Mouse (Mus musculus): ENCODE measurements around the gene Nup107. TPM values are rescaled to one million over a fixed set of nuclear protein-coding genes. Genes with fewer than 3 reads are reported as not detected.

Nup107 gene
- polyA plus RNA-seq, 1 experiment, result 134 TPM

- H3K27ac ChIP-seq (ENCODE audit: insufficient read depth, low read length), result no peak overlapping the region
- no peak overlapping the region for H3K4me3 ChIP-seq (ENCODE audit: low read depth, low read length)
- H3K27me3 ChIP-seq (ENCODE audit: control insufficient read depth, insufficient read depth, low read length, poor library complexity, severe bottlenecking), result no peaks in the 10 kb centered on the region
- TF ChIP-seq POLR2A (IDR thresholded peaks at IDR 0.05; ENCODE audit: insufficient read depth, low read length) (no peak), CTCF (IDR thresholded peaks at IDR 0.05; ENCODE audit: low read depth, low read length) (no peak), EP300 (IDR thresholded peaks at IDR 0.05; ENCODE audit: insufficient read depth, low read depth, low read length) (no peak)
- H3K9ac ChIP-seq (ENCODE audit: low read depth, poor library complexity, severe bottlenecking), result no peak overlapping the region
- H3K9me3 ChIP-seq (replicated peaks; ENCODE audit: control insufficient read depth, insufficient read depth, low read length, poor library complexity, severe bottlenecking), result peaks cover 26% of the 10 kb centered on the region
- peaks cover 49% of the 10 kb centered on the region for H3K36me3 ChIP-seq (ENCODE audit: control insufficient read depth, insufficient read depth, low read length, poor library complexity, severe bottlenecking)
- no peaks in the 10 kb centered on the region for H3K4me1 ChIP-seq (ENCODE audit: control insufficient read depth, insufficient read depth, low read length)
These were observed 39.5 kb downstream of the Nup107 start for GRCm38 (mm10) chr10:117752851-117753647.

- H3K9me3 ChIP-seq (replicated peaks; ENCODE audit: control insufficient read depth, insufficient read depth, low read length, poor library complexity, severe bottlenecking), result peaks cover 26% of the 10 kb centered on the region
- H3K36me3 ChIP-seq (ENCODE audit: control insufficient read depth, insufficient read depth, low read length, poor library complexity, severe bottlenecking), result peaks cover 42% of the 10 kb centered on the region
- H3K4me3 ChIP-seq (ENCODE audit: low read depth, low read length), result no peak overlapping the region
- no peak overlapping the region for H3K27ac ChIP-seq (ENCODE audit: insufficient read depth, low read length)
- TF ChIP-seq EP300 (IDR thresholded peaks at IDR 0.05; ENCODE audit: insufficient read depth, low read depth, low read length), result no peak
- TF ChIP-seq CTCF (IDR thresholded peaks at IDR 0.05; ENCODE audit: low read depth, low read length), result no peak
- TF ChIP-seq POLR2A (IDR thresholded peaks at IDR 0.05; ENCODE audit: insufficient read depth, low read length), result no peak
- no peak overlapping the region for H3K9ac ChIP-seq (ENCODE audit: low read depth, poor library complexity, severe bottlenecking)
- H3K27me3 ChIP-seq (ENCODE audit: control insufficient read depth, insufficient read depth, low read length, poor library complexity, severe bottlenecking), result no peaks in the 10 kb centered on the region
- H3K4me1 ChIP-seq (ENCODE audit: control insufficient read depth, insufficient read depth, low read length), result no peaks in the 10 kb centered on the region
These were observed 40.1 kb downstream of the Nup107 start for GRCm38 (mm10) chr10:117752304-117752821.

- Histone ChIP-seq H3K27me3 (ENCODE audit: control insufficient read depth, insufficient read depth, low read length, poor library complexity, severe bottlenecking) (no peaks in the 10 kb centered on the region), H3K27ac (ENCODE audit: insufficient read depth, low read length) (no peak overlapping the region), H3K36me3 (ENCODE audit: control insufficient read depth, insufficient read depth, low read length, poor library complexity, severe bottlenecking) (peaks cover 36% of the 10 kb centered on the region), H3K4me3 (ENCODE audit: low read depth, low read length) (no peak overlapping the region), H3K9me3 (replicated peaks; ENCODE audit: control insufficient read depth, insufficient read depth, low read length, poor library complexity, severe bottlenecking) (peaks cover 26% of the 10 kb centered on the region), H3K4me1 (ENCODE audit: control insufficient read depth, insufficient read depth, low read length) (no peaks in the 10 kb centered on the region), H3K9ac (ENCODE audit: low read depth, poor library complexity, severe bottlenecking) (no peak overlapping the region)
- TF ChIP-seq POLR2A (IDR thresholded peaks at IDR 0.05; ENCODE audit: insufficient read depth, low read length) (no peak), CTCF (IDR thresholded peaks at IDR 0.05; ENCODE audit: low read depth, low read length) (no peak), EP300 (IDR thresholded peaks at IDR 0.05; ENCODE audit: insufficient read depth, low read depth, low read length) (no peak)
These were observed 40.8 kb downstream of the Nup107 start for GRCm38 (mm10) chr10:117751744-117752143.

GRCm38 (mm10) chr10:117751282-117751610, 41.3 kb downstream of the Nup107 start:
- TF ChIP-seq POLR2A (IDR thresholded peaks at IDR 0.05; ENCODE audit: insufficient read depth, low read length), result no peak
- TF ChIP-seq CTCF (IDR thresholded peaks at IDR 0.05; ENCODE audit: low read depth, low read length), result no peak
- no peak for TF ChIP-seq EP300 (IDR thresholded peaks at IDR 0.05; ENCODE audit: insufficient read depth, low read depth, low read length)
- Histone ChIP-seq H3K4me1 (ENCODE audit: control insufficient read depth, insufficient read depth, low read length) (no peaks in the 10 kb centered on the region), H3K36me3 (ENCODE audit: control insufficient read depth, insufficient read depth, low read length, poor library complexity, severe bottlenecking) (peaks cover 33% of the 10 kb centered on the region), H3K9me3 (replicated peaks; ENCODE audit: control insufficient read depth, insufficient read depth, low read length, poor library complexity, severe bottlenecking) (peaks cover 26% of the 10 kb centered on the region), H3K9ac (ENCODE audit: low read depth, poor library complexity, severe bottlenecking) (no peak overlapping the region), H3K27me3 (ENCODE audit: control insufficient read depth, insufficient read depth, low read length, poor library complexity, severe bottlenecking) (no peaks in the 10 kb centered on the region), H3K27ac (ENCODE audit: insufficient read depth, low read length) (no peak overlapping the region), H3K4me3 (ENCODE audit: low read depth, low read length) (no peak overlapping the region)

- no peak overlapping the region for H3K4me3 ChIP-seq (ENCODE audit: low read depth, low read length)
- peaks cover 26% of the 10 kb centered on the region for H3K9me3 ChIP-seq (replicated peaks; ENCODE audit: control insufficient read depth, insufficient read depth, low read length, poor library complexity, severe bottlenecking)
- no peaks in the 10 kb centered on the region for H3K27me3 ChIP-seq (ENCODE audit: control insufficient read depth, insufficient read depth, low read length, poor library complexity, severe bottlenecking)
- TF ChIP-seq EP300 (IDR thresholded peaks at IDR 0.05; ENCODE audit: insufficient read depth, low read depth, low read length) (no peak), POLR2A (IDR thresholded peaks at IDR 0.05; ENCODE audit: insufficient read depth, low read length) (no peak), CTCF (IDR thresholded peaks at IDR 0.05; ENCODE audit: low read depth, low read length) (no peak)
- no peaks in the 10 kb centered on the region for H3K4me1 ChIP-seq (ENCODE audit: control insufficient read depth, insufficient read depth, low read length)
- H3K36me3 ChIP-seq (ENCODE audit: control insufficient read depth, insufficient read depth, low read length, poor library complexity, severe bottlenecking), result peaks cover 29% of the 10 kb centered on the region
- H3K27ac ChIP-seq (ENCODE audit: insufficient read depth, low read length), result no peak overlapping the region
- no peak overlapping the region for H3K9ac ChIP-seq (ENCODE audit: low read depth, poor library complexity, severe bottlenecking)
These were observed 41.8 kb downstream of the Nup107 start for GRCm38 (mm10) chr10:117750529-117751281.
